ENCODE assay signal across 9 mouse cellular contexts in the genomic region with DNA sequence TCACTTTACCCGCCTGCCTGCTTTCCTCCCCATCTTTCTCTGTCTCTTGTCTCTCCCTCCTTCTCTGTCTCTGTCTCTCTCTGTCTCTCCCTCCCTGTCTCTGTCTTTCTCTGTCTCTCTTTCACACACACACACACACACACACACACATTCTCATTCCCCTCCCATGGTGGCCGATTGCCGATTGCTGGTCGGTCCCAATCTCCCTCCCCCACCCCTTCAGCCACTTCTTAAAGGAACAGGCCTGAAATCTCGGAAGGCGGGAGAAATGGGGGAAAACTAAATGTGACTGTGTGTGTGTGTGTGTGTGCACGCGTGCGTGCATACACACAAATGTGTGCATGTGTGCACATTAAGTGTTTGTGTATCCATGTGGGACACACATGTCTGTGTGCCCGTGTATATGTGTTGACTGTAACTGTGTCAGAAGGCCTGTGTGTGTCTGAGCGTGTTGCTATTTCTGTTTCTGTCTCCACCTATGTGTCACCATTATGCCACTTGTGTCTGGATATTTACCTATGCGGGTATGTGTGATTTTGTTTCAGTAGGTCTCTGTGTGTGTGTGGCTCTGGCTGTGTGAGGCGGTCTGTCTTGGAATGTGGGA. TPM values are rescaled to one million over a fixed set of nuclear protein-coding genes. Genes with fewer than 3 reads are reported as not detected.
DNase-seq lines count a peak whose midpoint lies in the region; ATAC-seq and TF ChIP-seq lines count a peak whose summit lies in the region.
"Had no signal": no experiment of that assay in that cellular context is flagged by ENCODE, and none has a peak within 500 bp of the region (broad histone marks: within the 10 kb centered on the region; RNA-seq: fewer than 3 reads in every experiment).

No protein-coding gene starts in this region.

- DNase-seq in adrenal gland, adult (ENCODE audit: inconsistent age in 2 of 2, low spot score in 1 of 2): peak; percentile 20 to 55
- no peak for DNase-seq in adrenal gland, adult 8-10 months
- DNase-seq in left cerebral cortex, postnatal 4 days: peak; percentile 47
- DNase-seq in left cerebral cortex, postnatal 14 days (ENCODE audit: low spot score in 2 of 2): no peak
- DNase-seq in hindbrain, postnatal 0 days (ENCODE audit: low spot score): peak; percentile 63
- DNase-seq in retina, embryonic 14.5 days (ENCODE audit: low spot score): peak; percentile 39
- no peak for DNase-seq in layer of hippocampus, adult 9-10 months (ENCODE audit: low spot score)
- DNase-seq in T-cell, adult 2 months (ENCODE audit: low spot score): no peak

- peak overlapping the region; percentile 69 for H3K9ac ChIP-seq in hindbrain, postnatal 0 days (replicated peaks; ENCODE audit: low read length)

- H3K4me3 ChIP-seq in hindbrain, postnatal 0 days (ENCODE audit: low read length): peak overlapping the region; percentile 53
- H3K4me3 ChIP-seq: megakaryocyte, embryonic 14.5 days had no signal

- H3K27ac ChIP-seq in hindbrain, postnatal 0 days: peak overlapping the region; percentile 87; the same call in 1 of the 2 replicates

- H3K4me2 ChIP-seq in hindbrain, postnatal 0 days (ENCODE audit: low read depth, low read length): peak overlapping the region; percentile 56

- H3K36me3 ChIP-seq in hindbrain, postnatal 0 days (ENCODE audit: insufficient read depth, low read length): no peaks in the 10 kb centered on the region

- ATAC-seq in hindbrain, postnatal 0 days: peak; percentile 63

- no peaks in the 10 kb centered on the region for H3K27me3 ChIP-seq in hindbrain, postnatal 0 days (ENCODE audit: insufficient read depth, low read length)

- 38% methylated on average over 13 of the region's 13 CpGs for WGBS in hindbrain, postnatal 0 days

- no peak for TF ChIP-seq CTCF in hindbrain, postnatal 0 days (IDR thresholded peaks at IDR 0.05; ENCODE audit: low read depth)

- no peaks in the 10 kb centered on the region for H3K9me3 ChIP-seq in hindbrain, postnatal 0 days (ENCODE audit: low read length)
- H3K9me3 ChIP-seq: megakaryocyte, embryonic 14.5 days had no signal

- intact Hi-C loops in left cerebral cortex, postnatal 4 days (cut with DNase I): no loop called here
- intact Hi-C loops in left cerebral cortex, postnatal 14 days (cut with DNase I): no loop called here

- H3K4me1 ChIP-seq in hindbrain, postnatal 0 days (ENCODE audit: insufficient read depth, low read length): no peaks in the 10 kb centered on the region
- H3K4me1 ChIP-seq: megakaryocyte, embryonic 14.5 days had no signal

RNA-seq across cellular contexts. Expression of gene Nlgn3, which starts 1.6 kb away (rescaled TPM):
- total RNA-seq in adrenal gland, adult 8-10 months (2022): 10 to 100 TPM; 23.5 to 27.3 (median 25.8) TPM
- total RNA-seq in left cerebral cortex, postnatal 4 days (2021): 100 to 1,000 TPM; 166 to 183 TPM
- total RNA-seq in left cerebral cortex, postnatal 14 days (2021): 100 to 1,000 TPM; 220 to 223 TPM
- total RNA-seq in hindbrain, postnatal 0 days (2014; rRNA removed): 152 and 171 TPM in 2 replicates
- polyA plus RNA-seq in hindbrain, postnatal 0 days (2015; fragmentation: Nextera tagmentation; extraction: Ambion mirVana): 59.7 and 70.1 TPM in 2 replicates

RNA-seq across cellular contexts. Expression of gene Med12, which starts 26.7 kb away (rescaled TPM):
- total RNA-seq in adrenal gland, adult 8-10 months (2022): 10 to 100 TPM; 28.9 to 61.1 (median 42.5) TPM
- 10 to 100 TPM; 41.6 to 42.8 TPM for total RNA-seq in left cerebral cortex, postnatal 4 days (2021)
- total RNA-seq in left cerebral cortex, postnatal 14 days (2021): 10 to 100 TPM; 21.1 to 22.7 TPM
- 50.0 and 64.9 TPM in 2 replicates for total RNA-seq in hindbrain, postnatal 0 days (2014; rRNA removed)
- 19.0 TPM in 2 replicates for polyA plus RNA-seq in hindbrain, postnatal 0 days (2015; fragmentation: Nextera tagmentation; extraction: Ambion mirVana)

RNA-seq across cellular contexts. Expression of gene Gm20489, which starts 31.7 kb away (rescaled TPM):
- total RNA-seq in adrenal gland, adult 8-10 months (2022): 1 to 10 TPM in 1 of 4 experiments, not detected in 3; 1.2 TPM
- not detected for total RNA-seq in left cerebral cortex, postnatal 4 days (2021)
- total RNA-seq in left cerebral cortex, postnatal 14 days (2021): not detected
- total RNA-seq in hindbrain, postnatal 0 days (2014; rRNA removed): not detected in 2 replicates
- polyA plus RNA-seq in hindbrain, postnatal 0 days (2015; fragmentation: Nextera tagmentation; extraction: Ambion mirVana): not detected in 2 replicates

RNA-seq across cellular contexts. Expression of gene Il2rg, which starts 32.5 kb away (rescaled TPM):
- total RNA-seq in adrenal gland, adult 8-10 months (2022): 1 to 10 TPM; 4.7 to 6.7 (median 6.5) TPM
- total RNA-seq in left cerebral cortex, postnatal 4 days (2021): 1 to 10 TPM; 4.0 to 4.9 TPM
- total RNA-seq in left cerebral cortex, postnatal 14 days (2021): 1 to 10 TPM; 3.0 to 3.1 TPM
- 1.7 and 2.7 TPM in 2 replicates for total RNA-seq in hindbrain, postnatal 0 days (2014; rRNA removed)
- polyA plus RNA-seq in hindbrain, postnatal 0 days (2015; fragmentation: Nextera tagmentation; extraction: Ambion mirVana): 5.1 and 5.8 TPM in 2 replicates

RNA-seq across cellular contexts. Expression of gene Gm614, which starts 36.7 kb away (rescaled TPM):
- not detected for total RNA-seq in adrenal gland, adult 8-10 months (2022)
- total RNA-seq in left cerebral cortex, postnatal 4 days (2021): not detected
- total RNA-seq in left cerebral cortex, postnatal 14 days (2021): not detected
- total RNA-seq in hindbrain, postnatal 0 days (2014; rRNA removed): not detected in 2 replicates
- not detected in 2 replicates for polyA plus RNA-seq in hindbrain, postnatal 0 days (2015; fragmentation: Nextera tagmentation; extraction: Ambion mirVana)

Comparison
In these comparisons a context has a peak if more than half of its experiments do, and no peak if none do; other contexts are left out.
1. DNase-seq: peak in adrenal gland, adult (2 of 2), left cerebral cortex, postnatal 4 days (single experiment), hindbrain, postnatal 0 days (single experiment) and retina, embryonic 14.5 days (single experiment); none in adrenal gland, adult 8-10 months (single experiment), left cerebral cortex, postnatal 14 days (0 of 2), layer of hippocampus, adult 9-10 months (single experiment) and T-cell, adult 2 months (single experiment).